ENCODE assay signal across 9 mouse cellular contexts in the genomic region with DNA sequence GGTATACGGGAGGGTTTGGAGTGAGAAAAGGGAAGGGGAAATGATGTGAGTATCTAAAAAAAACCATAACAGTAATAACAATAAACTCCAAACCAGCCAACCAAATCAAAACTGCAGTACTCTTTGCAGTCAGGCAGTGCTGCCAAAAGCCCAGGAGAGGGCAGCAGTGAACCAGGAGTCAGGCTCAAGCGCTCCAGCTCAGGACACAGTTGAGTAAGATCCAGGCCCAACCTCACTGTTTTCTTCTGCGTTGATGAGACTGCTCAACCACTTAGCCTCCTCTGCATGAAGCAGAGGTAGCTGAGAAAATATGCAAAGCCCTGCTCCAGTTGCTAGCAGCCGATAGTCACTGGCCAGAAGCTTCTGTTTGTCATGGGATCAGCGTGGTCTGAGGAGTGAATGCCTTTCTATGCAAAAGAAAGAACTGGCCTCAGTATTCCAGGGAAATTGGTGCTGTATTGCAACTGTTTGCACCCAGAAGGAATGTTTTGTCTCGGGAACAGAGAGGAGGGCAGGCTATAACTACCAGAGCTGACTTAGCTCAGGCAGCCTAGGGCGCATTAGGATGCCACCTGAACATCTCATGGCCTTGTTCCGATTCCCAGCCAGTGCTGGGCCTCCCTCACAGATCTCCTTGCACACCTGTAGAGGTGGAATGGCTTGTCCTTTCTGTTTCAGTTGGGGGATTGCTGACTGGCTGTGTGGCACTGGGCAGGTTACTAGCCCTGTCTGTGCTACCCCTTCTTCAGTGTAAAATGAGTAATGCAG. TPM values are rescaled to one million over a fixed set of nuclear protein-coding genes. Genes with fewer than 3 reads are reported as not detected.
DNase-seq lines count a peak whose midpoint lies in the region; ATAC-seq and TF ChIP-seq lines count a peak whose summit lies in the region.
"Had no signal": no experiment of that assay in that cellular context is flagged by ENCODE, and none has a peak within 500 bp of the region (broad histone marks: within the 10 kb centered on the region; RNA-seq: fewer than 3 reads in every experiment).

No protein-coding gene starts in this region.

- no peak overlapping the region for H3K9ac ChIP-seq in embryonic facial prominence, embryonic 11.5 days (replicated peaks; ENCODE audit: low read length)
- H3K9ac ChIP-seq in kidney, embryonic 15.5 days = no peak overlapping the region
- no peak overlapping the region for H3K9ac ChIP-seq in liver, embryonic 11.5 days (ENCODE audit: low read depth, low read length)
- no peak overlapping the region for H3K9ac ChIP-seq in neural tube, embryonic 12.5 days
- H3K9ac ChIP-seq: heart, embryonic 13.5 days had no signal

- H3K27me3 ChIP-seq in embryonic facial prominence, embryonic 11.5 days (ENCODE audit: control insufficient read depth, insufficient read depth, low read length) = no peaks in the 10 kb centered on the region
- H3K27me3 ChIP-seq in kidney, embryonic 15.5 days = no peaks in the 10 kb centered on the region
- H3K27me3 ChIP-seq in liver, embryonic 11.5 days (replicated peaks; ENCODE audit: control insufficient read depth, insufficient read depth, low read length) = no peaks in the 10 kb centered on the region
- H3K27me3 ChIP-seq in neural tube, embryonic 12.5 days (replicated peaks) = no peaks in the 10 kb centered on the region
- H3K27me3 ChIP-seq in thymus, adult 2 months (ENCODE audit: control insufficient read depth, insufficient read depth, low read length) = no peaks in the 10 kb centered on the region
- H3K27me3 ChIP-seq: heart, embryonic 13.5 days had no signal

- TF ChIP-seq CTCF in thymus, adult 2 months (IDR thresholded peaks at IDR 0.05; ENCODE audit: borderline replicate concordance, control insufficient read depth, extremely low read depth, insufficient read depth, low read length, poor library complexity) = peak; percentile 72; the same call in 1 of the 2 replicates

- no peaks in the 10 kb centered on the region for H3K36me3 ChIP-seq in embryonic facial prominence, embryonic 11.5 days (replicated peaks; ENCODE audit: control insufficient read depth, insufficient read depth, low read depth, low read length)
- H3K36me3 ChIP-seq in kidney, embryonic 15.5 days = peaks cover 4% of the 10 kb centered on the region; the same call in 1 of the 2 replicates
- no peaks in the 10 kb centered on the region for H3K36me3 ChIP-seq in liver, embryonic 11.5 days (ENCODE audit: control insufficient read depth, insufficient read depth, low read length)
- H3K36me3 ChIP-seq in neural tube, embryonic 12.5 days = no peaks in the 10 kb centered on the region
- H3K36me3 ChIP-seq in thymus, adult 2 months (ENCODE audit: control insufficient read depth, insufficient read depth, low read length) = no peaks in the 10 kb centered on the region

- no peak overlapping the region for H3K27ac ChIP-seq in embryonic facial prominence, embryonic 11.5 days (replicated peaks; ENCODE audit: low read depth, low read length)
- H3K27ac ChIP-seq in kidney, embryonic 15.5 days = no peak overlapping the region
- no peak overlapping the region for H3K27ac ChIP-seq in liver, embryonic 11.5 days (ENCODE audit: low read depth, low read length)
- H3K27ac ChIP-seq in neural tube, embryonic 12.5 days = no peak overlapping the region
- H3K27ac ChIP-seq in thymus, adult 2 months (ENCODE audit: control insufficient read depth, insufficient read depth, low read length) = no peak overlapping the region
- H3K27ac ChIP-seq: heart, embryonic 13.5 days had no signal

- ATAC-seq in CD4-positive, CD25-positive, alpha-beta regulatory T cell, adult 4 months = peak; percentile 90
- peak; percentile 55; the same call in 1 of the 2 replicates for ATAC-seq in embryonic facial prominence, embryonic 11.5 days (replicated peaks; ENCODE audit: insufficient number of reproducible peaks, low FRiP score, low TSS enrichment, low read depth)
- peak; percentile 79 for ATAC-seq in kidney, embryonic 15.5 days (replicated peaks; ENCODE audit: low FRiP score)
- 0 out of 2 replicates have a peak, but pooled peaks have one; percentile 43 for ATAC-seq in liver, embryonic 11.5 days (replicated peaks; ENCODE audit: low FRiP score)
- peak; percentile 72 for ATAC-seq in neural tube, embryonic 12.5 days (ENCODE audit: low FRiP score, low read depth)

- no peak overlapping the region for H3K4me2 ChIP-seq in embryonic facial prominence, embryonic 11.5 days (ENCODE audit: low read depth, low read length)
- H3K4me2 ChIP-seq in kidney, embryonic 15.5 days = no peak overlapping the region
- no peak overlapping the region for H3K4me2 ChIP-seq in liver, embryonic 11.5 days
- H3K4me2 ChIP-seq in neural tube, embryonic 12.5 days (replicated peaks) = no peak overlapping the region
- H3K4me2 ChIP-seq: heart, embryonic 13.5 days had no signal

- DNase-seq in adrenal gland, postnatal 25 days = peak; percentile 65
- DNase-seq in embryonic facial prominence, embryonic 11.5 days (ENCODE audit: low spot score) = peak; percentile 84
- DNase-seq in heart, adult 8-10 months (ENCODE audit: low spot score) = peak; percentile 34
- DNase-seq in liver, embryonic 11.5 days (ENCODE audit: low spot score) = no peak
- DNase-seq in thymus, adult 2 months = peak; percentile 55

- H3K9me3 ChIP-seq in embryonic facial prominence, embryonic 11.5 days (replicated peaks; ENCODE audit: control insufficient read depth, low read length) = no peaks in the 10 kb centered on the region
- no peaks in the 10 kb centered on the region for H3K9me3 ChIP-seq in kidney, embryonic 15.5 days (replicated peaks)
- H3K9me3 ChIP-seq in liver, embryonic 11.5 days (ENCODE audit: control insufficient read depth, low read length) = no peaks in the 10 kb centered on the region
- no peaks in the 10 kb centered on the region for H3K9me3 ChIP-seq in neural tube, embryonic 12.5 days
- H3K9me3 ChIP-seq: heart, embryonic 13.5 days had no signal

- WGBS in embryonic facial prominence, embryonic 11.5 days = 44% methylated on average over 8 of the region's 8 CpGs
- 38% methylated on average over 8 of the region's 8 CpGs for WGBS in kidney, embryonic 15.5 days
- WGBS in liver, embryonic 11.5 days = 37% methylated on average over 8 of the region's 8 CpGs
- 45% methylated on average over 8 of the region's 8 CpGs for WGBS in neural tube, embryonic 12.5 days
- 51% methylated on average over 8 of the region's 8 CpGs for WGBS in thymus, adult 2 months

- TF ChIP-seq POLR2A in thymus, adult 2 months (IDR thresholded peaks at IDR 0.05; ENCODE audit: control insufficient read depth, extremely low read depth, insufficient read depth, low read length, poor library complexity) = no peak

- no peak overlapping the region for H3K4me3 ChIP-seq in embryonic facial prominence, embryonic 11.5 days (ENCODE audit: low read depth, low read length)
- no peak overlapping the region for H3K4me3 ChIP-seq in kidney, embryonic 15.5 days (replicated peaks)
- H3K4me3 ChIP-seq in liver, embryonic 11.5 days (ENCODE audit: low read depth, low read length) = no peak overlapping the region
- no peak overlapping the region for H3K4me3 ChIP-seq in neural tube, embryonic 12.5 days
- no peak overlapping the region for H3K4me3 ChIP-seq in thymus, adult 2 months (ENCODE audit: control insufficient read depth, insufficient read depth, low read length)
- H3K4me3 ChIP-seq: heart, embryonic 13.5 days had no signal

- no peaks in the 10 kb centered on the region for H3K4me1 ChIP-seq in embryonic facial prominence, embryonic 11.5 days (ENCODE audit: control insufficient read depth, insufficient read depth, low read length)
- no peaks in the 10 kb centered on the region for H3K4me1 ChIP-seq in kidney, embryonic 15.5 days
- H3K4me1 ChIP-seq in liver, embryonic 11.5 days (replicated peaks; ENCODE audit: control insufficient read depth, insufficient read depth, low read length) = no peaks in the 10 kb centered on the region
- H3K4me1 ChIP-seq in neural tube, embryonic 12.5 days = no peaks in the 10 kb centered on the region
- H3K4me1 ChIP-seq in thymus, adult 2 months (replicated peaks; ENCODE audit: control insufficient read depth, insufficient read depth, low read length) = no peaks in the 10 kb centered on the region
- H3K4me1 ChIP-seq: heart, embryonic 13.5 days had no signal

RNA-seq across cellular contexts. Expression of a gene that starts 53.3 kb away (rescaled TPM):
- polyA plus RNA-seq in CD4-positive, CD25-positive, alpha-beta regulatory T cell, adult 4 months (2017; shearing (Covaris generic)) = 10 to 100 TPM; 19.5 to 25.8 TPM
- 70.5 and 91.0 TPM in 2 replicates for total RNA-seq in adrenal gland, postnatal 25 days (2021)
- polyA plus RNA-seq in embryonic facial prominence, embryonic 11.5 days (2014; fragmentation: Nextera tagmentation; extraction: Ambion mirVana) = 32.2 and 33.2 TPM in 2 replicates
- 10 to 100 TPM; 79.2 to 97.9 (median 83.9) TPM for total RNA-seq in heart, adult 8-10 months (2022)
- polyA plus RNA-seq in kidney, embryonic 15.5 days (2015; fragmentation: Nextera tagmentation; extraction: Ambion mirVana) = 19.8 and 30.2 TPM in 2 replicates
- polyA plus RNA-seq in liver, embryonic 11.5 days (2014; fragmentation: Nextera tagmentation; extraction: Ambion mirVana) = 12.9 and 19.0 TPM in 2 replicates
- polyA plus RNA-seq in neural tube, embryonic 12.5 days (2016; fragmentation: Nextera tagmentation; extraction: Ambion mirVana) = 42.9 and 47.6 TPM in 2 replicates
- polyA plus RNA-seq in thymus, adult 2 months (2012; rRNA removed) = 74.7 and 77.9 TPM in 2 replicates
